Mouse (Mus musculus): Measurements from ENCODE around the gene Sf3a2.

GRCm38 (mm10) chr10:80824827-80825226, 26.8 kb downstream of the Sf3a2 start:
- no peak for TF ChIP-seq GABPA (IDR thresholded peaks at IDR 0.05; ENCODE audit: low read depth, low read length)
- TF ChIP-seq CTCF (IDR thresholded peaks at IDR 0.05 in 2 of 3, conservative IDR thresholded peaks at IDR 0.05 in 1 of 3; ENCODE audit: control insufficient read depth in 1 of 3, insufficient read depth in 1 of 3, low read depth in 2 of 3, low read length in 3 of 3, poor library complexity in 1 of 3, severe bottlenecking in 1 of 3), result no peak
- no peak for TF ChIP-seq ELF1 (IDR thresholded peaks at IDR 0.05; ENCODE audit: low read depth, low read length)
- TF ChIP-seq POLR2AphosphoS2 (IDR thresholded peaks at IDR 0.05; ENCODE audit: low read length), result no peak
- no peak for TF ChIP-seq HCFC1 (IDR thresholded peaks at IDR 0.05; ENCODE audit: low read depth, low read length)
- TF ChIP-seq EP300 (IDR thresholded peaks at IDR 0.05; ENCODE audit: low read depth in 1 of 2, low read length in 2 of 2), result no peak
- no peak for TF ChIP-seq KAT2A (conservative IDR thresholded peaks at IDR 0.05; ENCODE audit: low read depth, low read length)
- no peak; the same call in 1 of the 2 replicates for TF ChIP-seq NELFE (IDR thresholded peaks at IDR 0.05; ENCODE audit: low read depth, low read length)
- no peak for TF ChIP-seq POLR2A (IDR thresholded peaks at IDR 0.05; ENCODE audit: control insufficient read depth in 1 of 2, insufficient read depth in 1 of 2, low read depth in 1 of 2, low read length in 2 of 2, poor library complexity in 1 of 2)

Data from MEL (cell line).